Mouse (Mus musculus): ENCODE data around the gene Olfr894.
"Not testable (repeated sequence)": the region's sequence is repeated elsewhere in the genome, so short reads cannot be mapped to it uniquely, and the experiment has no call there.

Gene Olfr894

DNA sequence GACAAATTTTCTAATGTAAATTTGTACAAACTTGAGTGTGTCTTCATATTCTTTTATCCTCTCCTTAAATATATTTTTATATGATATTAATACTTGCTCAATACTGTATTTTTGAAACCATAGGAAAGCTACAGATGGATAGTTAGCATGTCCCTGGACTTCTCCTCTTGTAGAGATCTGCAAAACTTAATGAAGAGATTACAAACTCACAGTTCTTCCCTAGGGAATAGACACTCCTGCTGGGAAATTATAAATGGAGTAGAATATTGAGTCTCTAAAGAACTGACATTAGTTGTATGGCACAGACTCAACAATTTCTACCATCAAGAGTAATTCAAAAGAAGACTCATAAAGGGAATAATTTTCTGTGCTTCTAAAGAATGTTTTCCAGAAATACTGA, at the start of gene Olfr894:
Olfr894 (plus strand) TSS at position 301 of the 400 bp plus-strand sequence.
- no peak for DNase-seq

GRCm38 (mm10) chr9:38168341-38168740, 49.5 kb upstream of the Olfr894 start:
- DNase-seq, result not testable (repeated sequence)

DNA sequence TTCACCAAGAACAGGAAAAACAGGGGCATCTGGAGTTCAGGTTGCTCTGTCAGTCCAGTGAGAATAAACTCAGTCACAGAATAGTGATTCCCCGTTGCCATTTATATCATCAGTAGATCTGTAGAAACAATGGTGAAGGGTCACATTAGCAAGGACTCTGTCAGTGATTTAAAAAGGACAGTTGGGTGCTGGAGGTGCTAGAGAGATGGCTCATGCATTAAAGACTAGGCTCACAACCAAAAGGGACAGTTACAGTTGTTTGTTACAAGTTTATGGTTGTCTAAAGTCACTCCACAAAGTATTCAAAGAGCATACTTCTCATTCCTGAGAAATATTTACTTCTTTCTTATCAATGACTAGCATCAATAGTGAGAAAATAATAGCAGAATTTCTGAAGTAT, 37.1 kb upstream of the Olfr894 start, which contains the start of gene Olfr891:
Olfr891 (minus strand) TSS at position 101 of the 400 bp plus-strand sequence.
- DNase-seq, result no peak

- no peak for DNase-seq
Observed at GRCm38 (mm10) chr9:38208065-38208464, 9.8 kb upstream of the Olfr894 start, which contains the start of gene Olfr893. Gene Olfr893 (plus strand): TSS chr9:38208365.

- no peak for DNase-seq
Observed at GRCm38 (mm10) chr9:38252474-38252873, 34.6 kb downstream of the Olfr894 start, which contains the start of gene Olfr143. Gene Olfr143 (plus strand): TSS chr9:38252774.

DNA sequence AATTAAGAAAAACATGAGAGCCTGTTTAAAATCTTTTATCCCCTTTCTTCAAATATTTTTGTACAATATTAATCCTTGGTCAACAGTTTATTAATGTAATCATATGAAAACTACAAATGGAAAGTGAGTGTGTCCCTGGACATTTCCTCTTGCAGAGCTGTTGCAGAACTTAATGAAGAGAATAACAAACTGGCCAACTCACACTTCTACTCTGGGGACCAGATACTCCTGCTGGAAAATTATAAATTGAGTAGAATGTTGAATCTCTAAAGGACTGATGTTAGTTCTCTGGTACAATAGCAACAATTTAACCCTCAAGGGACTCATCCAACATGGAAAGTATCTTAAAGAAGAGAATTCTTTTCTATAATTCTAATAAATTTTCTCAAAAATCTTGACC, 49.7 kb downstream of the Olfr894 start, which contains the start of gene Olfr895:
Olfr895 (plus strand) TSS at position 301 of the 400 bp plus-strand sequence.
- DNase-seq, result no peak

Measured in thymus, postnatal 36 days (tissue).